Mouse (Mus musculus) kidney, embryonic 15.5 days (tissue): ENCODE data around the gene Bace2. TPM values are rescaled to one million over a fixed set of nuclear protein-coding genes. Genes with fewer than 3 reads are reported as not detected.

Experiments used
- ATAC-seq: fragments of 200-750 bp; cut with Nextera tagmentation; replicated peaks from 2 replicates; pipeline ENCODE4 v1.8.0; 2017; ENCODE audit warnings: moderate TSS enrichment; ENCODE audit not compliant: low FRiP score
- H3K27ac ChIP-seq: fragments of 300-500 bp; sonication (generic); 2 replicates; pipeline ENCODE4 v1.5.1; 2015; ENCODE audit warnings: mild to moderate bottlenecking, inconsistent platforms
- H3K27me3 ChIP-seq: fragments of 300-500 bp; sonication (generic); 2 replicates; pipeline ENCODE4 v1.6.1; 2015; ENCODE audit warnings: inconsistent platforms
- H3K36me3 ChIP-seq: fragments of 300-500 bp; sonication (generic); 2 replicates; pipeline ENCODE4 v1.6.1; 2015; ENCODE audit warnings: inconsistent platforms
- H3K4me1 ChIP-seq: fragments of 300-500 bp; sonication (generic); 2 replicates; pipeline ENCODE4 v1.6.1; 2015; ENCODE audit warnings: inconsistent platforms
- H3K4me2 ChIP-seq: fragments of 300-500 bp; sonication (generic); 2 replicates; pipeline ENCODE4 v1.6.1; 2015; ENCODE audit warnings: moderate library complexity, mild to moderate bottlenecking, inconsistent platforms
- H3K4me3 ChIP-seq: fragments of 300-500 bp; sonication (generic); replicated peaks from 2 replicates; pipeline ENCODE4 v1.5.1; 2015; ENCODE audit warnings: mild to moderate bottlenecking, inconsistent platforms
- H3K9ac ChIP-seq: fragments of 300-500 bp; sonication (generic); 2 replicates; pipeline ENCODE4 v1.6.1; 2015; ENCODE audit warnings: mild to moderate bottlenecking, inconsistent platforms
- H3K9me3 ChIP-seq: fragments of 300-500 bp; sonication (generic); replicated peaks from 2 replicates; pipeline ENCODE4 v1.6.1; 2016; ENCODE audit warnings: inconsistent platforms
- WGBS: fragments of 180-500 bp; shearing (Covaris S2); methylation state at CpG from one replicate; pipeline ENCODE4 v1.1.7; 2015; ENCODE audit warnings: mixed read lengths; 5-methylcytosine and 5-hydroxymethylcytosine counted together
- polyA plus RNA-seq: library from polyadenylated mRNA; unstranded; fragments of >200 nt; fragmentation: Nextera tagmentation; extraction: Ambion mirVana; gene quantifications from 2 replicates; pipeline ENCODE4 v1.2.1, GENCODE M21; 2015

Gene Bace2
- polyA plus RNA-seq, 1 experiment from 2014 or later, result 9.4 TPM

- Histone ChIP-seq H3K4me3 (no peak overlapping the region), H3K9me3 (no peaks in the 10 kb centered on the region), H3K4me1 (no peaks in the 10 kb centered on the region), H3K27me3 (no peaks in the 10 kb centered on the region), H3K36me3 (no peaks in the 10 kb centered on the region), H3K9ac (no peak overlapping the region), H3K4me2 (no peak overlapping the region), H3K27ac (no peak overlapping the region)
- no peak for ATAC-seq
These were observed 90.8 kb downstream of the Bace2 start for GRCm38 (mm10) chr16:97447386-97447785.

GRCm38 (mm10) chr16:97459831-97460230, 103.3 kb downstream of the Bace2 start:
- WGBS, result 47% methylated on average over 1 of the region's 1 CpGs

GRCm38 (mm10) chr16:97461271-97461670, 104.7 kb downstream of the Bace2 start:
- Histone ChIP-seq H3K9ac (no peak overlapping the region), H3K9me3 (no peaks in the 10 kb centered on the region; the same call in 1 of the 2 replicates), H3K4me1 (peaks cover 3% of the 10 kb centered on the region; the same call in 1 of the 2 replicates), H3K27me3 (no peaks in the 10 kb centered on the region), H3K36me3 (no peaks in the 10 kb centered on the region), H3K4me2 (no peak overlapping the region), H3K27ac (no peak overlapping the region), H3K4me3 (no peak overlapping the region)
- 63% methylated on average over 2 of the region's 2 CpGs for WGBS
- ATAC-seq, result no peak

More at GRCm38 (mm10) chr16:97459831-97460230, 103.3 kb downstream of the Bace2 start:
- no peak overlapping the region for H3K4me2 ChIP-seq
- H3K27ac ChIP-seq, result no peak overlapping the region
- peaks cover 3% of the 10 kb centered on the region; the same call in 1 of the 2 replicates for H3K4me1 ChIP-seq
- no peaks in the 10 kb centered on the region; the same call in 1 of the 2 replicates for H3K9me3 ChIP-seq
- H3K9ac ChIP-seq, result no peak overlapping the region
- no peaks in the 10 kb centered on the region for H3K36me3 ChIP-seq
- no peak for ATAC-seq
- no peak overlapping the region for H3K4me3 ChIP-seq
- no peaks in the 10 kb centered on the region for H3K27me3 ChIP-seq

- WGBS, result 32% methylated on average over 4 of the region's 4 CpGs
- H3K27me3 ChIP-seq, result no peaks in the 10 kb centered on the region
- peaks cover 3% of the 10 kb centered on the region; the same call in 1 of the 2 replicates for H3K4me1 ChIP-seq
- no peak within 1 kb of the TSS for H3K4me2 ChIP-seq
- no peaks in the 10 kb centered on the region; the same call in 1 of the 2 replicates for H3K9me3 ChIP-seq
- no peak within 1 kb of the TSS for H3K4me3 ChIP-seq
- no peak within 1 kb of the TSS for H3K9ac ChIP-seq
- H3K27ac ChIP-seq, result no peak within 1 kb of the TSS
- no peaks in the 10 kb centered on the region for H3K36me3 ChIP-seq
- ATAC-seq, result peak; percentile 49; the same call in 1 of the 2 replicates
These were observed 106.1 kb downstream of the Bace2 start, which contains the start of gene Mx1 for GRCm38 (mm10) chr16:97462481-97463181. Gene Mx1 (minus strand): TSS chr16:97462907.

- Histone ChIP-seq H3K9me3 (no peaks in the 10 kb centered on the region), H3K27ac (no peak overlapping the region), H3K4me2 (no peak overlapping the region), H3K4me1 (peaks cover 3% of the 10 kb centered on the region; the same call in 1 of the 2 replicates), H3K27me3 (no peaks in the 10 kb centered on the region), H3K36me3 (no peaks in the 10 kb centered on the region), H3K4me3 (no peak overlapping the region), H3K9ac (no peak overlapping the region)
- no peak for ATAC-seq
- WGBS, result 58% methylated on average over 4 of the region's 4 CpGs
These were observed 109.8 kb downstream of the Bace2 start for GRCm38 (mm10) chr16:97466182-97466957.

- H3K9me3 ChIP-seq, result no peaks in the 10 kb centered on the region
- H3K4me2 ChIP-seq, result no peak overlapping the region
- ATAC-seq, result no peak
- 73% methylated on average over 3 of the region's 3 CpGs for WGBS
- H3K9ac ChIP-seq, result no peak overlapping the region
- H3K4me3 ChIP-seq, result no peak overlapping the region
- H3K36me3 ChIP-seq, result no peaks in the 10 kb centered on the region
- no peaks in the 10 kb centered on the region for H3K27me3 ChIP-seq
- peaks cover 3% of the 10 kb centered on the region; the same call in 1 of the 2 replicates for H3K4me1 ChIP-seq
- no peak overlapping the region for H3K27ac ChIP-seq
These were observed 110.9 kb downstream of the Bace2 start for GRCm38 (mm10) chr16:97467472-97467871.

GRCm38 (mm10) chr16:97467993-97468791, 111.7 kb downstream of the Bace2 start:
- no peak overlapping the region for H3K9ac ChIP-seq
- H3K27ac ChIP-seq, result no peak overlapping the region
- no peaks in the 10 kb centered on the region for H3K4me1 ChIP-seq
- ATAC-seq, result no peak
- whole genome bisulfite sequencing, result 81% methylated on average over 4 of the region's 4 CpGs
- no peaks in the 10 kb centered on the region for H3K36me3 ChIP-seq
- H3K4me2 ChIP-seq, result no peak overlapping the region
- H3K4me3 ChIP-seq, result no peak overlapping the region
- H3K9me3 ChIP-seq, result no peaks in the 10 kb centered on the region
- H3K27me3 ChIP-seq, result no peaks in the 10 kb centered on the region

- Histone ChIP-seq H3K9me3 (no peaks in the 10 kb centered on the region), H3K4me3 (no peak overlapping the region), H3K9ac (no peak overlapping the region), H3K4me1 (no peaks in the 10 kb centered on the region), H3K27ac (no peak overlapping the region), H3K36me3 (no peaks in the 10 kb centered on the region), H3K4me2 (no peak overlapping the region), H3K27me3 (no peaks in the 10 kb centered on the region)
- WGBS, result 80% methylated on average over 2 of the region's 2 CpGs
- ATAC-seq, result no peak
These were observed 118.1 kb downstream of the Bace2 start for GRCm38 (mm10) chr16:97474671-97475070.

GRCm38 (mm10) chr16:97475581-97475980, 119.0 kb downstream of the Bace2 start:
- ATAC-seq, result no peak
- Histone ChIP-seq H3K4me1 (no peaks in the 10 kb centered on the region), H3K27me3 (no peaks in the 10 kb centered on the region), H3K9me3 (no peaks in the 10 kb centered on the region), H3K36me3 (no peaks in the 10 kb centered on the region), H3K27ac (no peak overlapping the region), H3K4me2 (no peak overlapping the region), H3K4me3 (no peak overlapping the region), H3K9ac (no peak overlapping the region)
- WGBS, result 82% methylated on average over 3 of the region's 3 CpGs

GRCm38 (mm10) chr16:97476524-97476923, 120.0 kb downstream of the Bace2 start:
- no peaks in the 10 kb centered on the region for H3K36me3 ChIP-seq
- H3K9ac ChIP-seq, result no peak overlapping the region
- no peaks in the 10 kb centered on the region for H3K4me1 ChIP-seq
- H3K27ac ChIP-seq, result no peak overlapping the region
- 78% methylated on average over 1 of the region's 1 CpGs for WGBS
- H3K4me2 ChIP-seq, result no peak overlapping the region
- no peak for ATAC-seq
- no peaks in the 10 kb centered on the region for H3K27me3 ChIP-seq
- no peak overlapping the region for H3K4me3 ChIP-seq
- no peaks in the 10 kb centered on the region for H3K9me3 ChIP-seq

GRCm38 (mm10) chr16:97478655-97479054, 122.1 kb downstream of the Bace2 start:
- 84% methylated on average over 2 of the region's 2 CpGs for WGBS
- Histone ChIP-seq H3K27ac (no peak overlapping the region), H3K9ac (no peak overlapping the region)

More at GRCm38 (mm10) chr16:97478655-97479054, 122.1 kb downstream of the Bace2 start:
- Histone ChIP-seq H3K4me1 (no peaks in the 10 kb centered on the region), H3K4me3 (no peak overlapping the region), H3K9me3 (no peaks in the 10 kb centered on the region), H3K36me3 (no peaks in the 10 kb centered on the region), H3K27me3 (no peaks in the 10 kb centered on the region), H3K4me2 (no peak overlapping the region)
- no peak for ATAC-seq
